Mouse (Mus musculus) bone marrow, adult 2 months (tissue): ENCODE measurements at regions not wholly inside any gene's neighbourhood (a gene's known extent, or its start where the extent isn't known, plus 50 kb on each side); places are given as distances from the start of the nearest gene placed in this dataset.

ENCODE experiments used
- H3K27ac ChIP-seq: fragments of 200-500 bp; 2 replicates; pipeline ENCODE4 v1.5.1; 2012; ENCODE audit warnings: low read depth, mild to moderate bottlenecking, control low read depth, inconsistent platforms, low read length; ENCODE audit not compliant: control insufficient read depth, poor library complexity, insufficient read depth
- H3K4me1 ChIP-seq: fragments of 200-500 bp; 2 replicates; pipeline ENCODE4 v1.6.1; 2011; ENCODE audit warnings: low read length; ENCODE audit not compliant: control insufficient read depth, insufficient read depth
- H3K4me3 ChIP-seq: fragments of 200-500 bp; replicated peaks from 2 replicates; pipeline ENCODE3; 2011; ENCODE audit warnings: mild to moderate bottlenecking, low read depth, low read length, control low read depth; ENCODE audit not compliant: control insufficient read depth
- CTCF ChIP-seq: fragments of 200-500 bp; IDR thresholded peaks from 2 replicates; pipeline ENCODE4 v1.5.1; 2011; ENCODE audit warnings: low read length, control low read depth; ENCODE audit not compliant: control insufficient read depth, insufficient read depth
- POLR2A ChIP-seq: fragments of 200-500 bp; IDR thresholded peaks from 2 replicates; pipeline ENCODE4 v1.6.1; 2011; ENCODE audit warnings: low read depth, mild to moderate bottlenecking, control low read depth, low read length, borderline replicate concordance; ENCODE audit not compliant: control insufficient read depth
- WGBS: fragments of 180-500 bp; shearing (Covaris S2); methylation state at CpG from one replicate; pipeline ENCODE4 v1.1.7; 2018; 5-methylcytosine and 5-hydroxymethylcytosine counted together

DNA sequence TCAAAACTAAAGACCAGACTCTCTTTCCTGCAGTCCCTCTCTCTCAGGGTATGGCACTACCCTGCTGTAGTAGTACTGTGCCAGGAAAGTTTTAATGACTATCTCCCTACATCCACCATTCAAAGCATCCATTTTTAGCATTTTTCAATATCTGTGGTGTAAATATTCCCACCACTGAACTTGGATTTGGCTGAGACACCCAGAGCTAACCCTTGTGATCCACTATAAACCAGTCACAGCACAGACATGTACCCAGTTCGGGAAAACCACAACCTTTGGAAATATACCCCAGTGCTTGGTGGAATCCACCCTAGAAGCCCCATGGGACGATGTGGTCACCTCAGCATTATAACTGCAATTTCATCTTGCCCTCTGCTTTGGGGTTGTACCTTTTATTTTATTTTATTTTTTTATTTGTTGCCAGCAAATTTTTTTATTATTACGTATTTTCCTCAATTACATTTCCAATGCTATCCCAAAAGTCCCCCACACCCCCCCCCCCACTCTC is 54.8 kb upstream of the Itm2b start:
- H3K27ac ChIP-seq: no peak overlapping the region
- H3K4me3 ChIP-seq: no peak overlapping the region
- 66% methylated on average over 3 of the region's 3 CpGs for WGBS
- TF ChIP-seq POLR2A (no peak), CTCF (no peak)
- peaks cover 2% of the 10 kb centered on the region; the same call in 1 of the 2 replicates for H3K4me1 ChIP-seq

DNA sequence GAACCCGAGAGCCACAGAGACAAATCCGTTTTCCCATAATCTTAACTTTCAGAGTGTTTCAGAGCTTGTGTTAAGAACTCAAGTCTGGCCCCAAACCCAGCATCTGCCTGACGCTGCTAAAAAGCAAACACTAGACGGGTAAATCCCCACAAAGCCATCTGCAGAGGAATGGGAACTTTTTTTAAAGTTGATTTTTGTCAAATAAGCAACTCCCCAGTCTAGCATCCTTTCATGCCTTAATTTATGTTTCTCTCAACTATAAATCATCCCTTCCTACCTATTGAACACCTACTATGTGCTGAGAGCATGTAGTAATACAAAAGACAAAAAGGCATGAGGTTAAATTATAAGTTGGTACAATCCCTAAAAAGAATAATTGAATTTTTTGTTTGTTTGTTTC is 50.8 kb upstream of the Itm2b start:
- WGBS: 70% methylated on average over 4 of the region's 4 CpGs
- TF ChIP-seq POLR2A (no peak), CTCF (no peak)

More for the DNA sequence above, 50.8 kb upstream of the Itm2b start:
- Histone ChIP-seq H3K4me3 (no peak overlapping the region), H3K4me1 (peaks cover 2% of the 10 kb centered on the region; the same call in 1 of the 2 replicates), H3K27ac (no peak overlapping the region)
